Mouse (Mus musculus): ENCODE data around the gene Ptprcap. TPM values are rescaled to one million over a fixed set of nuclear protein-coding genes. Genes with fewer than 3 reads are reported as not detected.

Gene Ptprcap
- total and polyA plus RNA-seq, 3 experiments, result 67.9 to 75.7 TPM; not detected in 1

DNA sequence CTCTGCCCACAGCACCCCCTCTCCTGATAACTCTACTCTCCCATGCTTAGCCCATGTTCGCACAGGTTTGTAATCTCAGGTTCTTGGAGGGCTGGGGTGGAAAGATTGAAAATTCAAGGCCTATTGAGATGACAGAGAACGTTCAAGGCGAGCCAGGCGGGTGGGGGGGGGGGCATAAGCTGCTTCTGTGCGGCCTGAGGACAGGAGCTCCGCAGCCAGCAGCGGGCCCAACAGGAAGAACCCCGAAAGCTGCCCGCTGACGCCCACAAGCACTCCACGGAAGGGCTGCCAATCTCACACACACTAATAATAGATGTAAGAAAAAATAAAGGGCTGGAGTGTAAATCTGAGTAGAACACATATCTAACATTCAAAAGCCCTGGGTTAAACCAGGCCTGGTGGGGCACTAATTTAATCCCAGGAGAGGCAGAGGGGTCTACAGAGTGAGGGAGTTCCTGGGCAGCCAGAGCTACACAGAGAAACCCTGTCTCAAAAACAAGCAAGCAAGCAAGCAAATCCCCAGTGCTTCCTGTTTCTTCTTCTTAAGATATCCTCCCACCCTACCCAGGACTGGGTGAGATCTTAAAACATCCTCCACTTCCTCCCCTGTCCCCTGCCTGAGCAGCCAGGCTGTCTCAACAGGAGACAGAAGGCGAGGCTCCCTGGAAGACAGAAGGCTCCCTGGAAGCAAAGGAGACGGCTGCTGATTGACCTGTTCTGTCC lies 50.4 kb downstream of the Ptprcap start:
- peaks cover 9 to 38% of the 10 kb centered on the region in 2 experiments for H3K4me1 ChIP-seq (ENCODE audit: control insufficient read depth in 1 of 2, insufficient read depth in 2 of 2, low read length in 2 of 2)
- H3K36me3 ChIP-seq (ENCODE audit: control insufficient read depth in 1 of 2, insufficient read depth in 2 of 2, low read length in 2 of 2), result peaks cover 0 to 24% of the 10 kb centered on the region in 2 experiments; a peak in 2 of 4 replicates
- DNase-seq (ENCODE audit: low read depth, low spot score), result peak; percentile 84
- H3K9ac ChIP-seq (ENCODE audit: control insufficient read depth, low read depth, low read length, poor library complexity, severe bottlenecking), result peak overlapping the region; percentile 58
- peak overlapping the region; percentile 38 to 41 for H3K4me3 ChIP-seq (ENCODE audit: control insufficient read depth in 1 of 2, insufficient read depth in 1 of 2, low read depth in 2 of 2, low read length in 2 of 2)
- H3K79me2 ChIP-seq (ENCODE audit: control insufficient read depth, insufficient read depth, low read length, poor library complexity), result peaks cover 16% of the 10 kb centered on the region
- peak overlapping the region; percentile 74 for H3K27ac ChIP-seq (ENCODE audit: control insufficient read depth, low read depth, low read length)
- no peaks in the 10 kb centered on the region for H3K27me3 ChIP-seq (ENCODE audit: control insufficient read depth in 1 of 2, insufficient read depth in 2 of 2, low read length in 2 of 2)
- H3K9me3 ChIP-seq (replicated peaks; ENCODE audit: insufficient read depth, low read length), result no peaks in the 10 kb centered on the region
- TF ChIP-seq MXI1 (IDR thresholded peaks at IDR 0.05; ENCODE audit: low read depth, low read length) (0 out of 2 replicates have a peak, but pooled peaks have one; percentile 55), MEF2A (IDR thresholded peaks at IDR 0.05; ENCODE audit: extremely low read depth, insufficient replicate concordance, low read depth, low read length, poor library complexity, severe bottlenecking) (no peak), BHLHE40 (IDR thresholded peaks at IDR 0.05; ENCODE audit: borderline replicate concordance, low read depth, low read length) (no peak), POLR2A (IDR thresholded peaks at IDR 0.05; ENCODE audit: control insufficient read depth in 1 of 2, insufficient read depth in 1 of 2, low read depth in 1 of 2, low read length in 2 of 2, poor library complexity in 1 of 2) (peak in 1 of 2 experiments; percentile 64; a peak in 2 of 4 replicates), TCF12 (IDR thresholded peaks at IDR 0.05; ENCODE audit: low read depth, low read length) (no peak), E2F4 (IDR thresholded peaks at IDR 0.05; ENCODE audit: borderline replicate concordance, low read depth, low read length) (no peak), TAL1 (IDR thresholded peaks at IDR 0.05; ENCODE audit: low read length) (no peak), NELFE (IDR thresholded peaks at IDR 0.05; ENCODE audit: low read depth, low read length) (peak; percentile 50), USF2 (IDR thresholded peaks at IDR 0.05; ENCODE audit: borderline replicate concordance in 1 of 2, insufficient read depth in 1 of 2, low read depth in 1 of 2, low read length in 2 of 2) (no peak), EP300 (IDR thresholded peaks at IDR 0.05; ENCODE audit: low read depth in 1 of 2, low read length in 2 of 2) (peak; percentile 10 to 39; a peak in 1 of 4 replicates), JUND (IDR thresholded peaks at IDR 0.05; ENCODE audit: low read depth, low read length) (no peak), RCOR1 (IDR thresholded peaks at IDR 0.05; ENCODE audit: low read depth, low read length) (no peak), UBTF (IDR thresholded peaks at IDR 0.05; ENCODE audit: borderline replicate concordance, insufficient read depth, low read depth, low read length) (no peak), TBP (IDR thresholded peaks at IDR 0.05; ENCODE audit: low read depth, low read length) (peak; percentile 79), HCFC1 (IDR thresholded peaks at IDR 0.05; ENCODE audit: low read depth, low read length) (peak; percentile 47; the same call in 1 of the 2 replicates), ZC3H11A (IDR thresholded peaks at IDR 0.05; ENCODE audit: low read depth, low read length) (no peak), ZMIZ1 (IDR thresholded peaks at IDR 0.05; ENCODE audit: low read depth, low read length) (no peak), MAZ (IDR thresholded peaks at IDR 0.05; ENCODE audit: low read depth, low read length) (no peak), POLR2AphosphoS2 (IDR thresholded peaks at IDR 0.05; ENCODE audit: low read length) (no peak), RAD21 (IDR thresholded peaks at IDR 0.05; ENCODE audit: low read depth, low read length) (no peak), POLR2AphosphoS5 (IDR thresholded peaks at IDR 0.05; ENCODE audit: borderline replicate concordance, low read depth, low read length) (no peak), CTCF (IDR thresholded peaks at IDR 0.05 in 2 of 3, conservative IDR thresholded peaks at IDR 0.05 in 1 of 3; ENCODE audit: control insufficient read depth in 1 of 3, insufficient read depth in 1 of 3, low read depth in 2 of 3, low read length in 3 of 3, poor library complexity in 1 of 3, severe bottlenecking in 1 of 3) (no peak), CHD2 (IDR thresholded peaks at IDR 0.05; ENCODE audit: low read length) (no peak), GATA1 (IDR thresholded peaks at IDR 0.05; ENCODE audit: low read depth, low read length) (no peak), CHD1 (IDR thresholded peaks at IDR 0.05; ENCODE audit: low read depth, low read length) (peak; percentile 57; the same call in 1 of the 2 replicates), SIN3A (IDR thresholded peaks at IDR 0.05; ENCODE audit: low read length) (peak; percentile 38; the same call in 1 of the 2 replicates), USF1 (IDR thresholded peaks at IDR 0.05; ENCODE audit: low read depth, low read length) (peak; percentile 4; the same call in 1 of the 2 replicates), MYC (IDR thresholded peaks at IDR 0.05; ENCODE audit: low read depth, low read length) (no peak), SMC3 (IDR thresholded peaks at IDR 0.05; ENCODE audit: low read depth, low read length) (no peak), ETS1 (IDR thresholded peaks at IDR 0.05; ENCODE audit: low read depth, low read length) (peak; percentile 39; the same call in 1 of the 2 replicates), ZKSCAN1 (IDR thresholded peaks at IDR 0.05; ENCODE audit: low read depth, low read length) (no peak), MAFK (IDR thresholded peaks at IDR 0.05; ENCODE audit: borderline replicate concordance, low read depth, low read length) (no peak), ELF1 (IDR thresholded peaks at IDR 0.05; ENCODE audit: low read depth, low read length) (peak; percentile 50; the same call in 1 of the 2 replicates), KAT2A (conservative IDR thresholded peaks at IDR 0.05; ENCODE audit: low read depth, low read length) (no peak), MAX (IDR thresholded peaks at IDR 0.05; ENCODE audit: low read length) (no peak), ZNF384 (IDR thresholded peaks at IDR 0.05; ENCODE audit: low read depth, low read length) (no peak)

All from MEL (cell line).